Mouse (Mus musculus) CH12.LX (cell line): ENCODE measurements around the gene Lysmd3.
A peak's percentile ranks its signal among the peaks of the same experiment; 100 is the strongest.

Source experiments
- CHD1 ChIP-seq: IDR thresholded peaks from 2 replicates; pipeline ENCODE4 v1.6.1; 2012; ENCODE audit warnings: low read depth, low read length, improper control_type of control experiment, inconsistent platforms
- CHD2 ChIP-seq: IDR thresholded peaks from 2 replicates; pipeline ENCODE4 v1.6.1; 2011; ENCODE audit warnings: low read length, improper control_type of control experiment
- CTCF ChIP-seq, 2 experiments: IDR thresholded peaks in 1 of 2; conservative IDR thresholded peaks in 1 of 2; 2 replicates each; pipeline ENCODE4 v1.5.1; 2011 to 2012; ENCODE audit warnings: low read depth in 2 of 2, low read length in 2 of 2, improper control_type of control experiment in 1 of 2, inconsistent platforms in 1 of 2, mild to moderate bottlenecking in 1 of 2, moderate library complexity in 1 of 2
- EP300 ChIP-seq: IDR thresholded peaks from 2 replicates; pipeline ENCODE4 v1.6.1; 2011; ENCODE audit warnings: low read length, improper control_type of control experiment
- JUND ChIP-seq: conservative IDR thresholded peaks from 2 replicates; pipeline ENCODE4 v1.6.1; 2011; ENCODE audit warnings: low read depth, low read length, improper control_type of control experiment
- MAX ChIP-seq: IDR thresholded peaks from 2 replicates; pipeline ENCODE4 v1.6.1; 2011; ENCODE audit warnings: low read length, improper control_type of control experiment
- MAZ ChIP-seq: IDR thresholded peaks from 2 replicates; pipeline ENCODE4 v1.6.1; 2012; ENCODE audit warnings: low read depth, mild to moderate bottlenecking, inconsistent platforms, low read length, improper control_type of control experiment, moderate library complexity
- MEF2A ChIP-seq: IDR thresholded peaks from 2 replicates; pipeline ENCODE4 v1.6.1; 2014; ENCODE audit warnings: low read depth, mild to moderate bottlenecking, inconsistent platforms, low read length, improper control_type of control experiment, borderline replicate concordance
- NRF1 ChIP-seq: IDR thresholded peaks from 2 replicates; pipeline ENCODE4 v1.6.1; 2014; ENCODE audit warnings: low read depth, mild to moderate bottlenecking, inconsistent platforms, low read length, improper control_type of control experiment, moderate library complexity
- POLR2A ChIP-seq: IDR thresholded peaks from 2 replicates; pipeline ENCODE4 v1.6.1; 2011; ENCODE audit warnings: low read depth, mild to moderate bottlenecking, improper control_type of control experiment, low read length
- RAD21 ChIP-seq: IDR thresholded peaks from 2 replicates; pipeline ENCODE4 v1.6.1; 2011; ENCODE audit warnings: low read depth, mild to moderate bottlenecking, low read length, improper control_type of control experiment, moderate library complexity
- SIN3A ChIP-seq: IDR thresholded peaks from 2 replicates; pipeline ENCODE4 v1.6.1; 2012; ENCODE audit warnings: low read length, improper control_type of control experiment, inconsistent platforms
- SMC3 ChIP-seq: IDR thresholded peaks from 2 replicates; pipeline ENCODE4 v1.6.1; 2011; ENCODE audit warnings: low read depth, low read length, improper control_type of control experiment
- USF2 ChIP-seq: conservative IDR thresholded peaks from 2 replicates; pipeline ENCODE4 v1.6.1; 2011; ENCODE audit warnings: low read depth, low read length, improper control_type of control experiment

GRCm38 (mm10) chr13:81667713-81668112, 10.2 kb downstream of the Lysmd3 start:
- no peak for TF ChIP-seq CTCF (conservative IDR thresholded peaks at IDR 0.05 in 1 of 2, IDR thresholded peaks at IDR 0.05 in 1 of 2; ENCODE audit: low read depth in 2 of 2, low read length in 2 of 2)
- no peak for TF ChIP-seq POLR2A
- TF ChIP-seq MEF2A, result no peak
- TF ChIP-seq NRF1, result no peak
- TF ChIP-seq MAX, result no peak
- TF ChIP-seq MAZ, result no peak
- TF ChIP-seq JUND, result no peak
- peak; percentile 63; the same call in 1 of the 2 replicates for TF ChIP-seq EP300
- TF ChIP-seq CHD2, result no peak
- no peak for TF ChIP-seq USF2
- TF ChIP-seq SIN3A, result no peak
- no peak for TF ChIP-seq SMC3
- no peak for TF ChIP-seq CHD1
- TF ChIP-seq RAD21, result no peak
